Mouse (Mus musculus): Measurements from ENCODE around the gene Zmiz2.
"Not testable (repeated sequence)": the region's sequence is repeated elsewhere in the genome, so short reads cannot be mapped to it uniquely, and the experiment has no call there.

The Zmiz2 gene

DNA sequence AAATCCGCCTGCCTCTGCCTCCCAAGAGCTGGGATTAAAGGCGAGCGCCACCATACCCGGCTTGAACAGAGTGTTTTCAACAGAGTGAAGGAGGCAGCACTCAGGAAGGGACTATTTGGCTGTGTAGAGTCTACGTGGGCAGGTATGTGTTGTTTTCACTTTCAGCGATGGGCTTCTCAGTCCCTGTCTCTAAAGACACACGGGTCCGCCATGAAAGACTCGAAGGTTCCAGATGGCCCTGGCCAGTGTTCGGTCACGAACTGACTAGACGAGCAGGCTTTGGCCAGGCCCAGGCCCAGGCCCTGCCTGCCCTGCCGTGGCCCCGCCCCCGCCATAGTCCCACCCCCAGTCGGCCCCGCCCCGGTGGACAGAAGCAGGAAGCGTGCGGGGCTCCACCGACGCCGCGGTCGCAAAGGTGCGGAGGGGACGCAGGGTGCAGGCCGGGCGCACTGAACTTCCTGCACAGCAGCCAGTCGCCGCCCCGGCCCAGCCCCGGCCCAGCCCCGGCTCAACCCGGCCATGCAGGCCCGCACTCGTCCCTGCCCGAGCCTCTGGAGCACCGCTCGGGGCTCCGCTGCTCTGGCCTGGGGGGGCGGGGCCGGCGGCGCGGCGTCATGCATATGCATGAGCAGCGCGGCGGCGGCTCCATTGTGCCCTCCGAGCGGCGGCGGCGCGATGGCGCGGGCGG lies at the start of gene Zmiz2:
TSS of gene Zmiz2 (plus strand) at position 349 of the 688 bp plus-strand sequence.
- DNase-seq: peak; percentile 97 to 98

DNA sequence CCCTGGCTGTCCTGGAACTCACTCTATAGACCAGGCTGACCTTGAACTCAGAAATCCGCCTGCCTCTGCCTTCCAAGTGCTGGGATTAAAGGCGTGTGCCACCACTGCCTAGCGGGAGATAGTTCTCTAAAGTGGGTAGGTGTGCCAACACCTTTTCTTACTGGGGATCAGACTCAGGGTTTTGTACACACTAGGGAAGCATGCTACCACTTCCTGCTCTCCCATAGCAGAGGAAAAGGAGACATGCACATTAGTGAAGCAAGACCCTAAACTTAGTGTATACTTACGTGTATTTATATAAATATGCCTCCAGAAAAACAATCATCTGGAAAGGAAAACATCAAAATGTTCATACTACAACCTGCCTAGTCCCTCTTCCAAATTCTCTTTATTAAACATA lies 42.9 kb upstream of the Zmiz2 start:
- no peak for DNase-seq

DNA sequence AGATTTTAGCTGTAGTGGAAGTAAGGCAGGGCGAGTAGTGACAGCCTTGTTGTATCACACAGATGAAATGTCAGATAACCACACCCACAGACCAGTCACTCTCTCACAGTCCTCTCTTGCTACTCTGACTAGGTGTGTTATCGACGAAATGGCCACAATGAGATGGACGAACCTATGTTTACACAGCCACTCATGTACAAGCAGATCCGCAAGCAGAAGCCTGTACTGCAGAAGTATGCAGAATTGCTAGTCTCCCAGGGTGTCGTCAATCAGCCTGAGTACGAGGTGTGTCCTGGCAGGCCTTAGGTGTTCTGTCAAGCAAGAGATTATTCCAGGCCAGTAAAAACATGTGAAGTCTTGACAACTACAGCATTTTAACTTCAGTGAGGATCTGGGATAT lies 41.9 kb upstream of the Zmiz2 start:
- DNase-seq: no peak

DNA sequence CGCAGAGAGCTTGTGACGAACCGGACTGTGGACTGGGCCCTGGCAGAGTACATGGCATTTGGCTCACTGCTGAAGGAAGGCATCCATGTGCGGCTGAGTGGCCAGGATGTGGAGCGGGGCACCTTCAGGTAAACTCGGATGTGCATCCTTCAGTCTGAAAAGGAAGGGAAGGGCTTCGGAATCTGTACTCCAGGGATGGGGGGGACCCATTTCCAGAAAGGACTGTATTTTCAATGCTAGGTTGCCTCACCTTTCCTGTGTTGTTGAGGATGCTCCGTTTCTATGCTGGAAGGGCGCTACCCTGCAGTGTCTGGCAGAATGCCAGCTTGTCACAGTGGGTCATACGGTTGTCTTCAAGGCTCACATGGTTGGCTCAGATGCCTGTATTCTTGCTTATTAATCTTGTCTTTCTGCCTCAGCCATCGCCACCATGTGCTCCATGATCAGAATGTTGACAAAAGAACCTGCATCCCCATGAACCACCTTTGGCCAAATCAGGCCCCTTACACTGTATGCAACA lies 40.1 kb upstream of the Zmiz2 start:
- DNase-seq: peak in 1 of 2 experiments; percentile 36

DNA sequence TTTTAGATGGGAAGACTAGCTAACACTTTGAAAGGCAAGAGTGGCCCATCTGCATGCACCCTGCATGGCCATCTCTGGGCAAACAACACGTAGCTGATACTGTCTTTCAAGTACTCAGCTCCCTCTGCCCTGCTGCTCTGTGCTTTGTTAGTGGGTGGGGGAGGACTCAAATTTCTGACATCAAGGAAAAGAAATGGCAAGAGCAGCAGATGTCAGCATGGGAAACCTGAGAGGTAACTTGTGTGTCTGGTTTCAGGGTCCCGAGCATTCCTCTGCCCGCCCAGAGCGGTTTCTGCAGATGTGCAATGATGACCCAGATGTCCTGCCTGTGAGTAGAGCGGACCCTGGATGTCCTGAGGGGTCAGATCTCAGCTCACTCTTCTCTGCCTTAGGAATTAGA lies 39.3 kb upstream of the Zmiz2 start:
- no peak for DNase-seq

DNA sequence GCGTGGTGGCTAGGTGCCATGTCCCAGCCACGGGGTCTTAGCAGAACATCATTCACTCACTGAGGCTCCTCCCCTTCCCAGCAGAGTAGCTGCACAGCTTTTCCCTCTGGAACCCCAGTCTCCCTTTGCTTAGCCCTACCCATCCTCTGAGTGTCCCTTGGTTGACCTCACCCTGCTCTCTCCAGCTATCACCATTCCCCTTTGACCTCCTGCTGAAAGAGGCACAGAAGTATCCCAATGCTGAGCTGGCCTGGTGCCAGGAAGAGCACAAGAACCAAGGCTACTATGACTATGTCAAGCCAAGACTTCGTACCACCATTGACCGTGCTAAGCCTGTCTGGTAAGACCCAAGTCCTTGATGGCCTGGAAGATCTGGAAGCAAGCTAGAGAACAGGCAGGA lies 33.8 kb upstream of the Zmiz2 start:
- DNase-seq: peak in 1 of 2 experiments; percentile 31

DNA sequence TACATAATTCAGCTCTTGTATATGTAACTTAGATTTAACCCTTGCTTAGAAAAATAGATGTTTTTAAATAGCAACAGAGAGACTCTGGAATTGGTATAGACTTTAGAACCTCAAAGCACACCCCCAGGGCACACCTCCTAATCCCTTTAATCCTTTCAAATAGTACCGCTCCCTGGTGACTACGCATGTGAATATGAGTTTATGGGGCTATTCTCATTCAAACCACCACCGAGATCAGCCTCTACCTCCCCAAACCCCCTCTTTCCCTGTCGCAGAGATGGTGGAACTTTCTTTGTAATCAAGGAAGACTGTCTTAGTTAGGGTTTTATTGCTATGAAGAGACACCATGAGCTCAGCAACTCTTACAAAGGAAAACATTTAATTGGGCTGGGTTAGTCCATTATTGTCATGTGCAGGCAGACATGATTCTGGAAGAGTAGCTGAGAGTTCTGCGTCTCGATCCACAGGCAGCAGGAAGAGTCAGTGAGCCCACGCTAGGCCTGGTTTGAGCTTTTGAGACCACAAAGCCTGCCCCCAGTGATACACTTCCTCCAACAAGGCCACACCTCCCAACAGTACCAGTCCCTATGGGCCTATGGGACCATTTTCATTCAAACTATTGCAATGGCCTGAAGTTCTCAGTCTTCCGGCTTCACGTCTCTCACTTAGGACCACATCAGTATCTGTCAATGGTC lies 24.1 kb upstream of the Zmiz2 start:
- no peak for DNase-seq

DNA sequence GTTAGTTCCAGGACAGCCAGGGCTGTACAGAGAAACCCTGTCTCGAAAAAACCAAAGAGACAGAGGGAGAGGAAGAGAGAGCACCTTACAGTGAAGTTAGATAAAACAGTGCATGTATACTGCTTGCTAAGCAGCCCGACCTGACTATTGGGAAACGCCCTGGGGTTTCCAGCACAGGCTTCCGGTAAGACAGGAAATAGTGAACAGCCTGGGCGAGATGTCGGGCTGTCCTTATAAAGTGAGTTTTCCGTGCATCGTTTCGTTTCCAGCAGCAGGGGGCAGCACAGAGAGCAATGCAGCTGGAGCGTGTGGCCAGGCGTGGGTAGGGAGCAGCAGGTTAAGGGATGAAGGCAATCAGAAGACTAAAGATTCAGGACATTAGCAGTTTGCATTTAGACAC lies 23.0 kb upstream of the Zmiz2 start:
- DNase-seq: peak; percentile 84 to 89

DNA sequence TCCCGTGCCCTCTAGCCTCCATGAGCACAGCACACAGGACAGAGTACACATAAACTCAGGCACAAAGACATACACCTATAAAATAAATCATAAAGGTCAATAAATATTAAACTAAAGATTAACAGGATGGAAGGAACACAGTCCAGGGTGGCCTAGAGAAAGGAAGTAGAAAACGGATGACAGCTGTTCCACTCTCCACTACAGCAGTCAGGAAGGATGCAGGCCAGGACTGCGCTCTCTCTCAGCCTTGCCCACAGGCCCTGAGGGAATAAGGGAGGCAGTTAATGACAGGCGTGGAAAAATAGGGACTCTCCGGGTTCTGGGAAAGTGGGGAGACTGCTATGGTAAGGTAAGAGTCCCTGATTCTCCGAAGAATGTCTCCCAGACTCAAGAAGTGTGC lies 22.4 kb upstream of the Zmiz2 start:
- no peak for DNase-seq

DNA sequence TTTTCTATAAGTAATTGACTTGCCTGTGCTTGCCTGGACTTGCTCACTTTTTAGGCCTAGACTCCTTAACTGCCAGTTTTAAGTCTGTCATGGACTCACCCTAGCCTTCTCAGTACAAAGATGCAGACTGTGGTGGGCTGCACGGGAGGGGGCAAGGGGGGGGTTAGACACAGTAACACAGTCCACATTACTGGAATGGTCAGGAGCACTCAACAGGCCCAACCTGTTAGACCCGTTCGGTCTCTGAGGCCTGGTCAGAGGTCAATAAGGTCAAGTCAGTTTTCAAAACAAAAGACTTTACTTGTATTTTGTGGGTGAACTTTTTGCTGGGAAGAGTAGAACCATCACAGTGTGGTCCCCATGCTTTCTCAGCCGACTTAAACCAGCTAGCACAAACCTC lies 21.7 kb upstream of the Zmiz2 start:
- DNase-seq: no peak

DNA sequence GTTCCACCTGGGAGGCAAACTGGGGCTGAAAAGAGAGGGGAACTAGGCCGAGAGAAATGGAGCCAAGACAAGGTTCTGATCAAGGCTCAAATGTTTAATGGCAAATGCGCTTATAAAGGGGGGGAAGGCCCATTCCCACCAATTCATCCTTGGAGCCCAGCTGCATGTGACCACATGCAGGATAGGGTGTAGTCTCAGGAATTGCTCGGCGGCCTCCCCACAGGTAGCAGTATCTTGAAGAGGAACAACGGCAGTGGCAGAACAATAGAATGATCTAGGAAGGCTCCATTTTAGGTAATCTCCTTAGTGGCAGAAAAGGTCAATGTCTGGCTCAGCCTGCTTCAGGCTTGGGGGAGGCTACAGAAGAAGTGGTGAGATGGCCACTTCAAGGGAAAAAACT lies 20.9 kb upstream of the Zmiz2 start:
- DNase-seq: not testable (repeated sequence)

DNA sequence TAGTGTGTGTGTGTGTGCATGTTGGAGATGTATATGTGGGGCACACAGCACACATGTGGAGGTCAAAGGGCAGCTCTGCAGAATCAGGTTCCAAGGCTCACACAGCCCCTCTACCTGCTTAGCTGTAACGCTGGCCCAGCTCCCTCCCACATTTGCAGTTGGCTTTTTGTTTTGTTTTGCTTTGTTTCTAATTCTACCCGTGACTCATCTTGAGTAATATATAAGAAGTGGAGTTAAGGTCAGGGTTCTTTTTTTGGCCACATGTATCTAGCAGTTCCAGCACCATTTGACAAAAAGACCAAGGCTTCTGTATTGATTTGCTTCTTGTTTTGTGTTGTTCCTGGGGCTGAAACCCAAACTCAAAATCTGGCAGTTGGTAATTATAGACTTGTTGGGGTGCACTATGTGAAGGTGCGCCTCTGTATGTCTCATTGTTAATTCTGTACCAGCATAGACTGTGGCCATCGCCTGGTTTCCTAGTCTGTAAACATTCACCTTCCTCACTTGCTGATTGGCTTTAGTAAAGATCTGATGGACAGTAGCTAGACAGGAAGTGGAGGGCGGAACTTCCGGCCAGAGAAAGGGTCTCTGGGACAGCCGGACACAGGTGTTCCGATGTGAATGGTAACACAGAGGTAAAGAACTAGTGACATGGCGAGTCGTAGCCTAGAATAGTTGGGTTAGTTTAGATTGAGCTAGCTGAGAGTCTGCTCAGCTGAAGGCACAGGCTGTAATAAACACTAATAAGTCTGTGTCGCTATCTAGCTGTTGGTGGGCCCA lies 17.3 kb upstream of the Zmiz2 start:
- no peak for DNase-seq

DNA sequence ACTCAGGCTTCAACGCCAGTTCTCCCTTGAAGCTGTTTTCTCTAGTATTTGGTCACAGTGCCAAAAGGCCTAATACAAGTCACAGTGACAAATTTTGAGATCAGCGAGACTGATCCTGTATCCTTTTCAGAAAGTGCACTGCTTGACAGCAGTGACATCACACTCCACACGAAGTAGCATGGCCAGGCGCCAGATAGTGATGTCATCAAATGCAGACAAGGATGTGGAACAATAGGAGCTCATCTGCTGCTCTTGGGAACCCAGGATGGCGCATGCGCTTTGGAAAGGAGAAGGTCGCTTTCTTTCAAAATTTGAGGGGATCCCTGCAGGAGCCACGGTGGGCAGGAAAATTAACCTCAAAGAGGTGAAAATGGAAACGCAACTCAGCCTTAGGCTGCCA lies 16.1 kb upstream of the Zmiz2 start:
- DNase-seq: no peak

DNA sequence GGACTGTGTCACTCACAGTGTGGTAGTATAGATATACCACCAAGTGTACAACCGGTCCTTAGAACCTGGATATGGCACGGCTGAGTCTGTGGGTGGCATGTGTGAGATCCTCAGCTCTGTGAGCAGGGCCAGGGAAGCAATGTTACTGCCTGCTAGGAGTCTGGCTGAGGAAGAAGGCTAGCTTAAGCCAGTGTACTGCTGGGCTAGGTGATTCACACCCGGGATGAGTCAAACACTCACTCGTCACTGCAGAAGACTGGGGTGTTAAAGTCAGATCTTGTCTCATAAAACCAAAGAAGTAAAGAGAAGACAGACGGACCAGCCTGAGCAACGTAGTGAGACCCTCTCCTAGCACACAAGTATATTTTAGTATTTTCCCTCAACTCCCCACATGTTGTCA lies 8.0 kb upstream of the Zmiz2 start:
- DNase-seq: no peak

DNA sequence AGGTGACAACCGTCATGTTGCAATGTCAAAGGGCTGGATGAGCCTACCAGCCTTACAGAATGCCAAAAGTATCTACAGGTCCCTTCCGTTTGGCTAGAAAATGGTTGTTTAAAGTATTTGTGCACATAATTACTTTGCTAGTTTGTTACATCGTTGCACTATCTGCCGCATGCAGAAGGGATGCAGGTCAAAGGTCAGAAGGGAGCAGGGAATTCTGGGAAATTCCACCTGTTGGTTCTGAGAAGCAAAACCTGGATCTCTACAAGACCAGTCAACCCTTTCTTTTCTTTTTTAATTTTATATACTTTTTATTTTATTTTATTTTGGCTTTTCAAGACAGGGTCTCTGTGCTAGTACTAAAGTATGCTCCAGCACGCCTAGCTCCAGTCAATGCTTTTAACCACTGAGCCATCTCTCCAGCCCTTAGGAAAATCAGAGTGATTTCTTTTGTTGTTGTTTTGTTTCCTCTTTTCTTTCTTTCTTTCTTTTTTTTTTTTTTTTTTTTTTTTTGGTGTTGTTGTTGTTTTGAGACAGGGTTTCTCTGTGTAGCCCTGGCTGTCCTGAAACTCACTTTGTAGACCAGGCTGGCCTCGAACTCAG lies 648 bp upstream of the Zmiz2 start:
- no peak for DNase-seq

DNA sequence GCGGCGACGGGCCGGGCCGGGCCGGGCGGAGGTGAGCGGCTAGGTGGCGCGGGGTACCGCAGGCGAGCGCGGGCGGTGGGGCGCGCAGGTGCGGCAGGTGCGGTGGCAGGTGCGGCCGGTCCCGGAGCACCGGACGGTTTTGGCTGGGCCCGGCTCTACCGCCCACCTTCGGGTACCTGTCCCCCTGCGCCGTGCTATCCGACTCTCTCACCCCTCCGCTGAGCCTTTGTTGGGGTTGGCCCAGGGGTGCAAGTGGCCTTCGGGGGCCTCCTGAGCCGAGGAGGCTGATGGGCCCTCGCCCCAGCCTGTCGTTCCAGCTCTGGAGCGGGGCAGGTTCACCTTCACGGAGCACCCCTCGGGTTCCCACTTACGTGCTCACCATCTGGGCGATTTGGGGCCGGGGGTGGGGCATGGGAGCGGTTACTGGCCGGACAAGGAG lies 628 bp downstream of the Zmiz2 start:
- DNase-seq: peak in 1 of 2 experiments; percentile 40

DNA sequence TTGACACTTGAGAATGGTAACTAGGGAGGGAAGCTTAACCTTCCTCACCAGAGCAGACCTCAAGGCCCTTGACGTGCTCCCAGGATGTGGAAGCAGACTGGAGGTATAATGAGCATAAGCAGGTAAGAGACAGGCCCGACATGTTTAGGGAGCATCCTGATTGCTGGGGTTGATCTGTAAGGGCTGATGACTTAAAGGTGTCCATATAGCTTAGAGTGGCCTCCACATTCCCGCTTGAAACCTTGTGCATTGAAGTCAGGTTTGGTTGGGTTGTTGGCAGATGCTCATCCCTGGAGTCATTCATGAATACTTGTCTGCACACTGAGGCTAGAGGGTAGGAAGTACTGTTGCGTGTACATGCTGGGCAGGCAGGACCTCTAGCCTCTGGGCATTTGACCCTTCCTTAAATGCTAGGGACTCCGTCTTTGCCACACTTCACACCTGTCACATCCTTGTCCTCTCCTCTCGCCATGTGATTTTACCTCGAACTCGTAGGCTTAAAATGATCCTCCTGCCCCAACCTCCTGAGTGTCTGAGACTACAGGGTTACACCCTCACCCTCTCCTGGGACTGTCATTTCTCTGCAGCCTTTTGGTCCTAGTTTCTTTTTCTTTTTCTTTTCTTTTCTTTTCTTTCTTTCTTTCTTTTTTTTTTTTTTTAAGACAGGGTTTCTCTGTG lies 1.6 kb downstream of the Zmiz2 start:
- DNase-seq: no peak

DNA sequence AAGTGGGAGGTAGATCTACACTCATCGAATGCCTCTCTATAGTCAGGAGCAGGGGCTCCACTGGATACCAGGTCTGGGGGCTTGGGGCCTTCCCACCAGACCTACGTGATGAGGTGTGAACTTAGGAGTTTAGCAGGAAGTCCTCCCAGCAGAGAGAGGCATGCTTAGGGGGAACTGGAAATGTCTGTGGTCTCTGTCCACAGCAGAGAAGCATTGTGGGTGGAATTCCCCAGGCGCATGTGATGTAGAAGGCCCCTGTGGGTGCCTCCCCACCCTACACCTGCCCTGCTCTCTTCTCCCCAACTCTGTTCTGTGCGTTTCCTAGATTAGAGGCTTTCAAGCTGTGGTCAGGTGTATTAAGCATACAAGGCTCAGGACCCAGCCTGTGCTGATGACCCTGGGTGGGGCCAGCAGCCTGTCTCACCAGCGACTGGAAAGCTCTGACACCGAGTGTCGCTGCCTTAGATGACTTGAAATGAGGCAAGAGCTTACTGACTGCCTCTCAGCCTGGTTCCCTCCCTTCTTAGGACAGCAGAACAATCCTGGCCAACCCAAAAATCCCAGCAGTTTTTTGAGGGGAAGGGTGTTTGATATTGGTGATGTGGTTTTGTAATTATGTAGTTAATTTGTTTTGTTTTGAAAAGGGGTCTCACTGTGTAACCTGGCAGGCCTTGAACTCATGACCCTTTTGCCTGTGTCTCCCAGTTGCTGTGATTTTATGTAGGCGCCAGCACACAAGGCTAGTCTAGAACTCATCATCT lies 2.8 kb downstream of the Zmiz2 start:
- no peak for DNase-seq

DNA sequence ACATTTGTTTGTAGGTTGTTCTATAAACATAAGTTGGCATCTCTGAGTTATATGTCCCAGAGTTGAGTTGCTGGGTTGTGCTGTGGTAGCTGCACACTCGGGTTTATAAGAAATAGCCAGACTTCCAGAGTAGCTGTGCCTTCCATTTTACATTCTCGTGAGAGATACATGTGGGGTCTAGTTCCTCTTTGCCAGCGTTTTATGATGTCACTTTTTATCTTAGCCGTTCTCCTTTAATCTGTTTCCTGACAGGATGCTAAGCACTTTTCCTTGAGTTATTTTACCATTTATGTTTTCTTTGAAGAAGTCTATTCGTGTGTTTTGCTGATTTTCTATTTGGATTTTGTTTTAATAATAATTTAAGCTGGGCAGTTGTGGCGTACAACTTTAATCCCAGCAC lies 4.0 kb downstream of the Zmiz2 start:
- no peak for DNase-seq

DNA sequence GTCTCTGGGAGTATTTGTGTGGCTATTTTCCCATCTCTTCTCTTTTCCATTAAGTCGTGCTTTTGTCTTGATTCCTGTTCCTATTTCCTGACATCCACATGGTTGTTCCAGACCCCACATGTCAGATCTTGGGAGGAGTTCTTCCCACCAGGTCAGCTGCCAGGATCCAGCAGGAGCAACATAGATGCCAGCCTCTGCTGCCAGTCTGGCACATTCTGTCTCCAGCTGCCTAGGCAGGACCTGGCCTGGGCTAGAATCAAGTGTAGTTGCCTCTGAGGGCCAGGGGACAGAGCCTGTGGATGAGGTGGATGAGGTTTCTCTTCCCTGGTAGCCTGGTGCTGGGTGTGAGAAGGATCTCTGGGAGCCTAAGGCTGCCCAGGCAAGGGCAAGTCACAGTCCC lies 5.0 kb downstream of the Zmiz2 start:
- DNase-seq: no peak

DNA sequence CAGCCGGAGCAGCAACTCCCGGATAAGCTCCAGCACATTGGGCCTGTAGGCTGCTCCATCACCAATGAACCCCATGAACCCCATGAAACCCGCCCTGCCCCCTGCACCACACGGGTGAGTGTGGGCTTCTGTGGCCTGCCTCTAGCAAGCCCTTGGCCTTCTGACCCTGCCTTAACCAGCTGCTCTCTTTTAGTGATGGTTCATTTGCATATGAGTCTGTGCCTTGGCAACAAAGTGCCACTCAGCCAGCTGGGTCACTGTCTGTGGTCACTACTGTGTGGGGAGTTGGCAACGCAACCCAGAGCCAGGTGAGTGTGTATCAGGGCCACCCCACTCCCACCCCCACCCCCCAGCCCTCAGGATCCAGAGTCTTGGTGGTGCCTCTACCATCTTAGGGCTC lies 6.7 kb downstream of the Zmiz2 start:
- peak in 1 of 2 experiments; percentile 18 for DNase-seq

DNA sequence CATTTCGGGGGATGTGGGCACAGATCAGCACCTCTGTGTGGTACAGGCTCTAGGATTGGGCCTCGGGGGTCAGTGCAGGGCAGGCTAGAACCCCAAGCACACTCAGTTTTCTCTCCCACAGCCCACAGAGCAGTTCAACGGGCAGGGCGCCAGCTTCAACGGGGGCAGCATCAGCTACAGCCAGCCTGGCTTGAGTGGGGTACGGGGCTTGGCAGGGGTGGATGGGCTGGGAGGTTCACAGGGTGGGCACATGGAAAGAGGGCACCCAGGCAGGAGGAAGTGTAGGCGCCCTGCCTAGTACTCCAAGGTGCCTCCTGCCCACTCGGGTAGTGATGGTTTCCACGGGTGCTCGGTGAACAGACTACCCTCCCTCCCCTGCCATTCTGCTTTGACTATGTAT lies 9.3 kb downstream of the Zmiz2 start:
- DNase-seq: no peak
